Mouse (Mus musculus): ENCODE data around the gene Stac2.

The Stac2 gene

DNA sequence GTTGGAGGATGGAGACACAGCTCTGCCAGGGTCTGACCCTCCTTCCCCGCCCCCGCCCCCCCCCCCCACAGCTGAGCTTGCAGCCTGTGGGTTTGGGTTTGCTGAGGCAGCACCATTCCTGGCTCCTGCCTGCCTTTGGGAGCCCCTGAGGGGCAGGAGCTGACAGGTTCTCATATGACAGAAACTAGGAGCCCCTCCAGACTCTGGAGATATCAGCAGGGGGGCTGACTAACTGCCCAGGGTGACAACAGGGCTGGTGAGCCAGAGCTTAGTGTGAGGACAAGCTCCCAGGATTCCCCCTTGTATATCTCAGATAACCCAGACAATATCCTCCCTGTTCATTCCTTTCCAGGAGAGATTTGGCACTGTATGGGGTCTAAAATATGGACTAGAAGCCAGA lies 2.3 kb downstream of the Stac2 start:
- DNase-seq (ENCODE audit: low read depth, low spot score), result no peak

DNA sequence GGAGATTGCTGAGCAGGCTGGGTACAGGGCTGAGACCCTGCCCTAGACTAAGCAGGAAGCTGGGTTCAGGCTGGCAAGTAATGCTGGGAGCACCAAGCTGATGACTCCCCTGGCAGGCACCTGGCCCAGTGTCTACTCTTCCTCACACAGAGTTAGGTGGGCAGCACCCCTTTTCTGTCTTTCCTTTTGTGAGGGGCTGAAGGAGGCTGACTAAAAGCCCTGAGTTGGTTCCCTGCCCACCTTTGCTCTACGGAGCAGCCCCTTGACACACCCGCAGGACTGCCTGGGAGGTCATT lies 2.8 kb downstream of the Stac2 start:
- no peak for DNase-seq (ENCODE audit: low read depth, low spot score)

DNA sequence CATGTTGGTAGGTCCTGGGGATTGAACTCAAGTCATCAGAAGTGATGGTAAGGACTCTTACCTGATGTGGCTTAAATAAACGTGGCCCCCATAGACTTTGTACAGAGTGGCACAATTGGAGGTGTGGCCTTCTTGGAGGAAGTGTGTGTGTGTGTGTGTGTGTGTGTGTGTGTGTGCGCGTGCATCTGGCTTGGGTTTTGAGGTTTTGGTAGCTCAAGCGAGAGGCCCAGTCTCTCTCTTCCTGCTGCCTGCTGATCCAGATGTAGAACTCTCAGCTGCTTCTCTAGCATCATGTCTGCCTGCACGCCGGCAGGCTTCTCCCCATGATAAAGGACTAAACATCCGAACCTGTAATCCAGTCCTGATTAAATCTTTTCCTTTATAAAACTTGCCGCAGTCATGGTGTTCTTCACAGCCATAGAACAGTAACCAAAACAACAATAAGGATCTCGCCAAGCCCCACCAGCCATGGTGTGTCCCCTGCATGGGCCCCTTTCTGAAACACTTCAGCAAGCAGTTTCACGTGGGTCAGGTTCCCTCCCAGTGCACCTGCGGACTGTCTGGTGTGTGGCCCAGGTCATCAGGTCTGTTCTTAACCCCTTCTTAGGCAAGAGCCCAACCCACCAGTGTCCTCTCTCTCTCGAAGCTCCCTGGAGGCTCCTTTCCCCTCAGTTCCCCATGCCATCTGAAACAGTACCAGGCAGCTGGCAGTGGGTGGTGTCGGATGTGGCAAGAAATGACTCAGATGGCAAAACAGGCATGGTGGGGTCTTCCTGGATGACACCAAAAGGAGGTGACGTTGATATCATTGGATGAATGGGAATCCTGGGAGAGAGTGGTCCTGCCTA lies 3.4 kb downstream of the Stac2 start:
- no peak for DNase-seq (ENCODE audit: low read depth, low spot score)

DNA sequence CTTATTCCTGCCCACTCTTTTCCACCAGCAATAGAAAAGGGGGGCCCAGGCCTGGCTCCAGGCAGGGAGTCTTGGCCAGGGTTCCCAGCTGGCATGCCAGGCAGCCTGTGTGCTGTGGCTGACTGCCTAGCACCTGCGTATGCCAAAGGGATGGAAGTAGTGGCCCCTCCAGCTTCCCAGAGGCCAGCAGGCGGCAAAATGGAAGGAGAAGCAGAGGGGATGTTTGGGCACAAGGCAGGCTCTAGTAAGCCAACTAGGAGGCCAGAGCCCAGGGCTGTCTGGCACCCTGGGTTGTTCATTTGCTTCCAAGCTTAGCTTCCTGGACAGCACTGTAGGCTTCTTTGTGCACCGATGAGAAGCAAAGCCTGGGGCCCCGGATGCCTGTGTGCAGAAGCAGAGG lies 5.5 kb downstream of the Stac2 start:
- no peak for DNase-seq (ENCODE audit: low read depth, low spot score)

DNA sequence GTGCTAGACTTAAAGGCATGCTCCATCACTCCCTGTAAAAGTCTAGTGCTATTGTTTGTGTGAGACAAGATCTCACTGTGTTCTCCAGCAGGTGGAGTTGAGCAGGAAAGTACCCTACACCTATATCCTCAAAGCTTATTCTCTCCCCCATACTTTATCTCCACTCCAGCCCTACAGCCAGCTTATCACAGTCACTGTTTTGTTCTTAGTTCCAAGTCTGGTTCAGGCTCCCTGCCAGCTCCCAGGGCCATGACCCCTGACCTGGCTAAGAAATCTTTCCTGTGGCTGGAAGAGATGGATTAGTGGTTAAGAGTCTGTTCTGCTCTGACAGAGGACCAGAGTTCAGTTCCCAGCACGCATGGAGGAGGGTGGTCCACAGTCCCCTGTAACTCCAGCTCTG lies 6.8 kb downstream of the Stac2 start:
- no peak for DNase-seq (ENCODE audit: low read depth, low spot score)

DNA sequence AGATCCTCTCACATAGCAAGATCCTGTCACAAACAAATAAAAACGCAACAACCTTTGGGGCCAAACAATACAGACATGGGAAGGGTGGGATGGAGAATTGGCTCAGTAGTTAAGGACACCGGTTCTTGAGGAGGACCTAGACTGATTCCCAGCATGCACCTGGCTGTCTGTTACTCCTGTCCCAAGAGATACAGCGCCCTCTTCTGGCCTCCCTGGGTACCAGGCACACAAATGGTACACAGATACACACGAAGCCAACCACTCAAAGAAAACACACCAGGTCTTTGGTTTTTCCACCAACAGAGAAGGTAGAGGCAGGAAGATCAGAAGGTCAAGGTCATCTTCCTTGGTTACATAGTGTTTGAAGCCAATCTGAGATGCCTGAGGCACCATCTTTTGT lies 7.7 kb downstream of the Stac2 start:
- no peak for DNase-seq (ENCODE audit: low read depth, low spot score)

DNA sequence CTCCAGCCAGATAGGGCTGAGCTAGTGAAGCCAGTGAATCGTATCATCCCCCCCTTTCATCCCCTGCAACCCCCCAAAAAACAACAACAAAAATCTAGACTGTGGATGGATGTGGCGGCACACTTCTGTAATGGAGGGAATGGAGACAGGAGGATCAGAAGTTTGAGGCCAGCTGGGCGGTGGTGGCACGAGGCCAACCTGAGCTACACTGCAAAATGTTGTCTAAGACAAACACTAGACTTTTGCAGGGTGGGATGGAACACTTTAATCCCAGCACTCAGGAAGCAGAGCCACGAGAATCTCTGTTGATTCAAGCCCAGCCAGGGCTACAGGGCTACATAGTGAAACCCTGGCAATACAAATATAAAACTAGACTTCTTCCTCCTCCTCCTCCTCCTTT lies 9.2 kb downstream of the Stac2 start:
- DNase-seq (ENCODE audit: low read depth, low spot score), result no peak

DNA sequence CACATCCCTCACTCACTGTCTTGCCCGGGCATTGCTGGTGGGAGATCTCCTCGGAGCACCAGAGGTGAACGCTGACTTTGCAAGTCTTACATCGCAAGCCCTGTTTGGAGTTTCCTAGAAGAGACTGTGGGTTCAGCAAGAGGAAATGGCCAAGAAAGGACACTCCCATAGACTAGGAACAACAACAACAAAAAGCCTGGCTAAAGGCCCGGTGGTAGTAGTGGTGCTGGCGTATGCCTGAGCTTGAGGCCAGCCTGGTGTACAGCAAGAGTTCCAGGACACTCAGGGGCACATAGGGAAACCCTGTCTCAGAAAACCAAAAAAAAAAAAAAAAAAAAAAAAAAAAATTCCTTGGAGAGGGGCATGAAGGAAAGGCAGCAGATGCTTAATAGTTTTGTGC lies 10.5 kb downstream of the Stac2 start:
- DNase-seq (ENCODE audit: low read depth, low spot score), result no peak

DNA sequence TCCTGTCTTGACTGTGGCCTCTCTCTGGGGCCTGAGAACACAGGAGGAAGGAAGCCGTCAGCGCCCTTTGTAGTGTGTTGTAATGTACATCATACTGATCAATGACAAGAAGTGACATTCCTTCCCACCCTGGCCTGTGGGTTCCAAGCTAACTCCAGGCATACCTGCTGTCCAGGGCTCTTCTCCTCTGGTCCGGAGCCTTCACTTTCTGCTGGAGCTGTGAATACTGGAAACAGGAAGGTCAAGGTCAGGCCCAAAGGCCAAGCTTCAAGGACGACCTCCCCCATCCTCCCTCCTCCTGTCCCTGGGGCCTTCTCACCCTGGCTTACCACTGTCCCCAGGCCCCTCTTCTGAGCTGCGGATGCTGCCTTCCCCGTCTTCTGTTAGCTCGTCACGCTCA lies 12.3 kb downstream of the Stac2 start:
- no peak for DNase-seq (ENCODE audit: low read depth, low spot score)

DNA sequence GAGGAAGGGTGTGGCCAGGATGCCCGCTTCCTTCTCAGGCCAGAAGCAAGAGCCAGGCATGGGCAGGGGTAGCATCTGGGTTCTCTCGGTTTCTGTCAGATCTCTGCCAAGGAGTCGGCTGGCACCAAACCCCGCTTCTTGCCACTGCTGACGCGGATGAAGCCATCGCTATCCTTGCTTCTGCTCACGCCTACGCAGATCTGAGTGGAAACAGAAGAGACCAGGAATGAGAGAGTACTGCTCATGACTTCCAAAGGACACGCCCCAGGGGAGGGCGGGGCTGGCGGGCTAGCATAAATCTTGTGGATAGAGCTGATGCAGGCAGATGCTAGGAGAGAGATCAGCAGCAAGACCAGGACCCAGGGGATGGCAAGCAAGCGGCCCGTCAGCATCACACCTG lies 15.4 kb downstream of the Stac2 start:
- no peak for DNase-seq (ENCODE audit: low read depth, low spot score)

DNA sequence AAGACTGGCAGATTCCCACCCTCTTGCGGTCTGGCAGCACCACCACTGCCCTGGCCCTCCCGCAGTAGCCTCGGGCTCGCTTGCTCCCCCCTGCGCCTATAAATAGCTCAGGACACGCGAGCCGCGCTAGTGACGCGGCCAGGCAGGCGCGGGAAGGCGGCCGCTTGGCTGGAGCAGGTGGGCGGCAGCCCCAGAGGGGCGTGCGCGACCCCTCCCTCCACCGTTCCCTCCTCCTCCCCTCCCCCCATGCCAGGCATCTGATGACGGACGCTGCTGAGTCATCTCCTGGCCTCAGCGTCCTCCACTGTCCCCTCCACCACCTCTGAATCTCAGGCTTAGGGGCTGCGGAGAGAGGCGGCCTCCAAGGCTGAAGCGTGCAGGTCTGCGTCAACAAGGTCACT lies 17.3 kb downstream of the Stac2 start:
- no peak for DNase-seq (ENCODE audit: low read depth, low spot score)

DNA sequence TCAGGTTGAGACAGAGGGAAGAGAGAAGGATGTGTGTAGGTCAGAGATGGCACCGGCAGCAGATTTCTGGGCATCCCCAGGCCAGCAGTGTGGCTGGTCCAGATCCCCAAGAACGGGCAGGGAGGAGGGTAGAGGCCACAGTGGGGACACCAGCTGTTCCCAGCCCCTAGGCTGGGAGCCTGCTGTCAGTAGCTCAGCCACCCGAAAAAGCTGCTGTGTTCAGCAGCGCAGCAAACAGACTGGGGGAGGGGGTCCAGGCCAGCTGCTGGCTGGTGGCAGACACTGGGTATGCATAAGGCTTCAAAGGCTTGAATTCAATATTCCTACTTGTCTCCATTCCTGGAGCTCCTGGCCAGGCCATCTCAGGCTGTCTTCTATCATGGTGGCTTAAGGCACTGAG lies 18.4 kb downstream of the Stac2 start:
- no peak for DNase-seq (ENCODE audit: low read depth, low spot score)

DNA sequence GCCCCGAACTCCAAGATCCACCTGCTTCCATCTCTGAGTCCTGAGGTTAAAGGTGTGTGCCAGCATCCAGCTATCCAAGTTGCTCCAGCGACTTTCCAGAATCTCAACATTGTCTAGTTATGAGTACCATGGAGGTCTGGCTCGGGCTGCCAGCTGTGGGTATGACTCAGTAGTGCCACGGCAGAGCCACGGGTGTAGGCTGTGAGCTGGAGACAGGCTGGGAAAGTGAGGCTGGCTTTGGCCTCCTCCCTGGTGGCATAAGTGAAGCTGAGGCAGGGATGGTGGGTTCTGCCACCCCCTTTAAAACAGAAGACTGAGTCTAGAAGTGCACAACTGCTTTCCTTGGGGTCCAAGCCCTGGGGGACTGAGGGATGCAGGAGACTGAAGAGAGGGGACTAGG lies 19.2 kb downstream of the Stac2 start:
- no peak for DNase-seq (ENCODE audit: low read depth, low spot score)

DNA sequence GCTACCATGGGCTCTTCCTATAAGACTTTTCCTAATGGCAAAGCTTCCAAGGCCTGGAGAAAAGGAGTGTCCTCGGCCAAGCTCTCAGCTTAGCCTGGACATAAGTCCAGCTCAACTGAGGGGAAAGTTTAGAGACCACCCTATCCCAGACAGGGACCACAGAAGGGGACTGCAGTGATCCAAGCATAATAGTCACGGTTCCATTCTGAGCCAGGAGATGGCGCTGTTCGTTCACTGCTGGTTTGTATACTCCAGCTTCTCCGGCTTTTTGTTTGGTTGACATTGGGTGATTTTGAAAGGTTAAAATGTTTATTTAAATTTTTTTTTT lies 21.9 kb downstream of the Stac2 start:
- DNase-seq (ENCODE audit: low read depth, low spot score), result no peak

DNA sequence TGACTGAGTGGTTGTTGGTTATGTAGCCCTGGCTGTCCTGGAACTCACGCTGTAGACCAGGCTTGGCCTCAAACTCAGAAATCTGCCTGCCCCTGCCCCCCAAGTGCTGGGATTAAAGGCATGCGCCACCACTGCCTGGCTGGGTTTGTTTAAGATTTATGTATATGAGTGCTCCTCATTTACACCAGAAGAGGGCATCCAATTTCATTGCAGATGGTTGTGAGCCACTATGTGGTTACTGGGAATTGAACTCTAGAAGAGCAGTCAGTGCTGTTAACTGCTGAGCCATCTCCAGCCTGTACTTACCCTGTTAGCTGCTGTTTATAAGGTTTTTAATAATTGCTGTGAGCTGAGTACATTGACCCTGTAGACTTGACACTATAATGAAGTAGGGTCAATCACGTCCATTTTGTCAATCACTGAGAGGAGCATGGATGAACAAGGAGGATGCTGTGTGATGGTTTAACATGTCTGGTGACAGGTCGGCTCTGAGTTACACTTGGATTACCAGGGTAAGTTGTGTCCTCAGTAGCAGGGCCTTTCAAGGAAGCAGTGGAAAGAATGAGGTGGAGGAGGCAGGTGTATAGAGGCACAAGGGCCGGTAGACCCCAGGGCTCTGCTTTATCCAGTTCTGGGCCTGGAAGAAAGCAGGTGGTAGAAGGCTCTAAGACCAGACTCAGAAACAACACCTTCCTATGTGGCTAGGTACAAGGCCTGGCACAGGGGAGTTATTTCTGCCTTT lies 22.4 kb downstream of the Stac2 start:
- DNase-seq (ENCODE audit: low read depth, low spot score), result no peak

DNA sequence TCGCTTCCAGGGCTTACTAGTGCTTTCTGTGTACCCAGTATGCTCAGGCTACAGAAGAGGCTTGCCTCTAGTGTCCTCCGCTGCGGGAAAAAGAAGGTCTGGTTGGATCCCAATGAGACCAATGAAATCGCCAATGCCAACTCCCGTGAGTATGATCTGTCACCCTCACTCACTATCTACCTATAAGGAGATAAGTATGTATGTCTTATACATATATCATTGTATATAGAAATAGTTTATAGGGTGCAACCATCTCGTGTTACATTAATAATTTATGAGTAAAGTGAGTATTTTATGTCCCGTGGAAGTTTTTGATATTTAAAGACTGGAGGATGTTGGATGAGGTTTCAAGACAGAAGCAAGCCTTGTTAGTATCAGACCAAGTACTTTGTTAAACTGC lies 25.5 kb downstream of the Stac2 start:
- DNase-seq (ENCODE audit: low read depth, low spot score), result no peak

DNA sequence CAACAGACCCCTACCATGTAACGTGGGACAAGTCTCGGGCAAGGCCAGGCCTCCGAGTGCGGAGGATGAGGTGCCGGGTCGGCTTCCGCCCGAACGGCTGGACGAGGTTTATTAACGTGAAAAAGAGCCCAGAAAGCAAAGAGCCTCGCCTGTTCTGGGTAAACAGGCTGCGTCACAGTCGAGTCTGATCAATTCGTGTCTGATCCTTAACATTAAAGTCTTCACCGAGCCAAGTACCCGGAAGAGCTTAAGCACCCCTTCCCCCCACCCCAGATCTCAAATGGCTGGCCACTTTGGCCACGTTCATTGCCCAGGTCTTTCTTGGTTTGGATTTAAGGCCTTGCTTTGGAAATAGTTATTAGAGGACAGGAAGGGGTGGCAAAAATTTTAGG lies 26.0 kb downstream of the Stac2 start:
- no peak for DNase-seq (ENCODE audit: low read depth, low spot score)

DNA sequence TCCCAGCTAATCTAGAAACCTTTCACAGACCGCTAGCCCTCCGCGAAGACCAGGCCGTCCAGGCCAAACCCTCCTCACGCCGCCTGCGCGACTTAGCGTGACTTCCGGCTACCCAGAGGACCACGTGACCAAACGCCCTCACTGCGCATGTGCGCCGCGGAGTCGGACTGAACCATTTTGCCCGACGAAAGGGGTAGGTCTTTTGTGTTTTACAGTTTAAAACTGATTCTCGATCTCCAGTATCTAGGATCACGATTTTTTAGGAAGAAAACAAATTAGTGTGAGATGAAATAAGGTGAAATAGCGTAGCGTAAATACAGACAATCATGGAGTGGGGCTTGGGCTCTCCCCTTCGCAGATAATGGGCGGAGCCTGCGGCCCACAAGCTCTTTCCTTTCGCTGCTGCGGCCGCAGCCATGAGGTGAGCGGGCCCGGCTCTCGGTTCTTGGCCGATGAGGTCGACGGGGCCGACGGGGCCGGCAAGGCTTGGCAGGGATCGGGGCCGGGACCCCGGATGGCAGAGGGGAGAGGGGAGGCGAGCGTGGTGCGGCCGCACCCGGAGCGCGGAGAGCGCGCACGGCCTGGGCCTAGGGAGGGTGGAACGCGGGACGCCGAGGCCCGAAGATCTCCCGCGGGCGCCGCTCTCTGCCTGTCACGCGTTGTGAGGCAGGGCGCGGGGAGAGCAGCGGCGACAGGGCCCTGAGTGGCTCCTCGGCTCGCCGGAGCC lies 26.5 kb downstream of the Stac2 start, which contains the start of gene Rpl19:
TSS of gene Rpl19 (plus strand) at position 141 of the 727 bp plus-strand sequence.
- DNase-seq (ENCODE audit: low read depth, low spot score), result peak; percentile 96

DNA sequence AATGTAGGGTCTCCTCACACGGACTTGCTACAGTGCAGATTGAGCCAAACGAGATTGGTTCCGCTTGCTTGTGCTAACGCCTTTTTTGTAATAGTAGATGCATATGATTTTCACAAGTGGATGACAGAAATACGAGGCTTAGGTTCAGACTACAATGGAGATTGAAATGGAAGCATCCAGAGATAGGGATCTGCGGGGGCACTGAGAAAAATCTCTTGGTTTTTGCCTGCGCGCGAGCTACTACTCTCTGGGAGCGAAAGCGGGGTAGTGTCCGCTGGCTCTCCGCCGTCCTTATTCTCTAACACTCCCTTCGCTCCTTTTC lies 27.1 kb downstream of the Stac2 start:
- no peak for DNase-seq (ENCODE audit: low read depth, low spot score)

DNA sequence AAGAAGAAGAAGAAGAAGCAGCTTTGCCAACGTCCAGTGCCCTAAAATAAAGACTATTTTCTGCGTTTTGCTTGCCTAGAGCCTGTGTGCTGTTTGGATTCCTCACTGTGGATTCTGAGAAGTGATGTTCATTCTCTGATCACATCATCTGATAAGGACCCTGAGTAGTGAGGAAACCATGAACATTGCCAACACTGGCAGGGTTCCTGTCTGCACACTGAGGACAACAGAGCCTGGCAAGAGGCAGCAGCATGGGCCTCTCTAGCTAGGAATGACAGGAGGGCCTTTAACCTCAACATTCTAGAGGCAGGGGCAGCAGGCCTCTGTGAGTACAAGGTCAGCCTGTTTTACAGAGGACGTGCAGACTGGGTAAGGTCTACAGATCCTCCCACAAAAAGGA lies 28.7 kb downstream of the Stac2 start:
- DNase-seq (ENCODE audit: low read depth, low spot score), result no peak

DNA sequence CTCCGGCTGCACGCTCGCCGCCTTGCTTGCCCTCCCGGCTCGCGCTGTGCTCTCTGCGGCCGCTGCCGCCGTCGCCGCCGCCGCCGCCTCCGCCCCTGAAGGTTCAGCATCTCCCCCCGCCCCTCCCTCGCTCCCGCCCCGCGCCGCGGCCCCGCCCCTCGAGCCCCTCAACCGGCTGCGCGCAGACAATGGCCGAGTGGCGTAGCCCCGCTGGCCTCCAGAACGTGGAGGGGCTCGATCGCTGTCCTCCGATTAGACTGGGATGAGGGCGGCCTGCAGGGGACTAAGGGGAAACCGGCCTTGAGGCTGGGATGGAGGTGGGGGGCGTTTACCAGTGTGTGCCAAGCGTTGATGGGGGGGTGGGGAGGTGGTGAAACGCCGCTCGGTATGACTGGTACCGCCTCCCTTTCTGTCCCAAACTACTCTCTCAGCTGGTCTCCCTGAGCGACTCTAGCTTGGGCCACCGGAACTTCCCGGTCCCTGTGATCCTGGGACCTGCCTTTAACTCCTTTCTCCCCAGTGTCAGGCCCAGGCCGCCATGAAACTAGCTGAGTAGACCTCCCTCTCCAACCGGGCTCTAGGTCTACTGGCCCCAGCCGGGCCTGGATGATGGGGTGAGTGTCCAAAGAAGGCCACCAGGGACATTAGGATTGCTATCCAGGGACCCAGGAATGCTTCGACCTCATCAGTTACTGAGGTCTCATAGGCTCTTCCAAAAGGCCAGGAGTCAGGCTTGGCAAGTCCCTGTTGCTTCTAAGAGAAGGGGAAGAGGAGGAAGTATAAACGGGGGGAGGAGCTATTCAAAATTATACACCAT lies 30.5 kb downstream of the Stac2 start, which contains the start of gene Cacnb1:
TSS of gene Cacnb1 (minus strand) at position 480 of the 817 bp plus-strand sequence.
- DNase-seq (ENCODE audit: low read depth, low spot score), result no peak

DNA sequence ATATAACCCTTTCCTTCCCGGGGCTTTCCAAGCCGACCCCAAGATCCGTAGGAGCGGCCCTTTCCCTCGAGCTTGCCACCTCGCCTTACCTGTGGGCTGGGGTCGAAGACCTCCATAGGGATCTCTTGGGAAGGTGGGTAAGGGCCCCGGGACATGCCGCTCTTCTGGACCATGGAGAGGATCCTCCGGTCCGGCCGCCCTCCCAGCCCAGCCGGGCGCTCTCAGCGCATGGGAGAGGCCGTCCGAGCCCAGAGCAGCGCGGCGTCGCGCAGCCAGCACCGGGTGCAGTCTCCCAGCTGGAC lies 31.1 kb downstream of the Stac2 start:
- DNase-seq (ENCODE audit: low read depth, low spot score), result no peak
